Mouse (Mus musculus) right cerebral cortex, adult 2 months (tissue): ENCODE measurements around the gene Cd80.
"Not testable (repeated sequence)": the region's sequence is repeated elsewhere in the genome, so short reads cannot be mapped to it uniquely, and the experiment has no call there.

Experiments used
- DNase-seq, 2 experiments: peaks; one replicate each; pipeline ENCODE4 v3.0.0; 2021 to 2022; ENCODE audit warnings: low spot score in 2 of 2

Cd80 gene

DNA sequence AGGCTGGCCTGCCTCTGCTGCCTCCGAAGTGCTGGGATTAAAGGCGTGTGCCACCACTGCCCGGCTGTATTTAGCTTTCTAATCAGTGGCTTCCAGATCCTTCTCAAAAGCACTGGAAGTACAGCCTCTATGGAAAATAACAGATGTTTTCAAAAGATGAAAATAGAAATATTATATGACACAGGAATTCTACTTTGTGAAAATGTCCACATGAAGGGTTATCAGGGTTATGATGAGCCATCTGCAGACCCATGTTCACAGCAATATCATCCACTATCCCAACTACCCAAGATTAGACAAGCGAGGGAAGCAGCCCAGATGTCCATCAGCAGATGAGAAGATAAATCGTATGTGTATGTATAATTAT, 17.1 kb downstream of the Cd80 start:
- no peak for DNase-seq

- DNase-seq: no peak
Observed at GRCm38 (mm10) chr16:38473661-38474060, 18.3 kb downstream of the Cd80 start.

DNA sequence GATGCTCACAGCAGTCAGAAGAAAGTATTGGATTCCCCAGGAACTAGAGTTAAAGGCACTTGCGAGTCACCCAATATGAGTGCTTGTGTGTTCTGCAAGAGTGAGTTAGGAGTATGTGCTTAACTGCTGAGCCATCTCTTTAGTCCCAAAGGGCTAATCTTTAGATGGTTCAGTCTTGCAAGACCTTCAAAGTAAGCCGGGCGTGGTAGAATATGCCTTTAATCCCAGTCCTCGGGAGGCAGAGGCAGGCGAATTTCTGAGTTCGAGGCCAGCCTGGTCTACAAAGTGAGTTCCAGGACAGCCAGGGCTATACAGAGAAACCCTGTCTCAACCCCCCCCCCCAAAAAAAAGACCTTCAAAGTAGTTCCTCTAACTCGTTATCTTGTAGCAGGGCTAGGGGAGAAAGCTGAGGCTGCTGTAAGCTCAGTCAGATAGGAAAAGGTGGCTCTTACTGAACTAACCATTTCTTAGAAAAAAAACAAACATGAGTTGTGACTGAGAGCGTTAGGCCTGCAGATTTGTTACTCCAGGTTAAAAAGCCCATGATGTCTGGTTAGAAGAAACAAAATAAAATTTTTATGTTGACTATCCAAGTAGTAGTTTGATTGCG, 19.4 kb downstream of the Cd80 start:
- no peak for DNase-seq

GRCm38 (mm10) chr16:38475681-38476311, 20.4 kb downstream of the Cd80 start:
- no peak for DNase-seq

GRCm38 (mm10) chr16:38476312-38477240, 21.2 kb downstream of the Cd80 start:
- peak; percentile 31 to 58 for DNase-seq

- not testable (repeated sequence) for DNase-seq
Observed at GRCm38 (mm10) chr16:38477241-38477608, 21.9 kb downstream of the Cd80 start.

DNA sequence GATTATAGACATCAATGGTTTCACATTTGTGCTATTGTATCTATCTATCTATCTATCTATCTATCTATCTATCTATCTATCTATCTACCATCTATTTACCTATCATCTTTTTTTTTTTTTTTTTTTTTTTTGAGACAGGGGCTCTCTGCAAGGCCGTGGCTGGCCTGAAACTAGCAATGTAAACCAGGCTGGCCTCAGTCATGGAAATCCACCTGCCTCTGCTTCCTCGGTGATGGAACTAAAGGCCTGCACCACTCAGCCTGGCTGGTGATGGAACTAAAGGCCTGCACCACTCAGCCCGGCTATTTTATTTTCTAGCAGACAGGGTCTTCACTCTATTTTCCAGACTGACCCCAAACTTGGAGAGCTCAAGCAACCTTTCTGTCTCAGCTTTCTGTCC, 22.9 kb downstream of the Cd80 start:
- DNase-seq: no peak

DNA sequence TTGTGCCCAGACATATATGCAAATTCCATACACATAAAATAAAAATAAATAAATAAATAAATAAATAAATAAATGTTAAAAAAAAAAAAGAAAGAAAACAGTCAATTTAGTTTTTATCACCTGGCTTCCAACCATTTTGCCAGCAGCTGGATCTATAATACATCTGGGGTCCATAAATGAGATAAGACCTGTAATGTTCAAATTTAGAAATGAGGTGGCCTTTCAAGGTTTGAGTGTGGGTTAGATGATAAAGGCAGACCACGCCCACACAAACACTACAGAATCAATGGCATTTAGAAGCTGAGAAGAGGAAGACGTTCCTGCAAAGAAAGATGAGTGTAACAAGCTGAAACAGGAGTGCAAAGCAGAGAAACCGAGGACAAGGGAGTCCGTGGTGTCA, 26.0 kb downstream of the Cd80 start:
- DNase-seq: no peak

GRCm38 (mm10) chr16:38482780-38483562, 27.6 kb downstream of the Cd80 start:
- no peak for DNase-seq

DNA sequence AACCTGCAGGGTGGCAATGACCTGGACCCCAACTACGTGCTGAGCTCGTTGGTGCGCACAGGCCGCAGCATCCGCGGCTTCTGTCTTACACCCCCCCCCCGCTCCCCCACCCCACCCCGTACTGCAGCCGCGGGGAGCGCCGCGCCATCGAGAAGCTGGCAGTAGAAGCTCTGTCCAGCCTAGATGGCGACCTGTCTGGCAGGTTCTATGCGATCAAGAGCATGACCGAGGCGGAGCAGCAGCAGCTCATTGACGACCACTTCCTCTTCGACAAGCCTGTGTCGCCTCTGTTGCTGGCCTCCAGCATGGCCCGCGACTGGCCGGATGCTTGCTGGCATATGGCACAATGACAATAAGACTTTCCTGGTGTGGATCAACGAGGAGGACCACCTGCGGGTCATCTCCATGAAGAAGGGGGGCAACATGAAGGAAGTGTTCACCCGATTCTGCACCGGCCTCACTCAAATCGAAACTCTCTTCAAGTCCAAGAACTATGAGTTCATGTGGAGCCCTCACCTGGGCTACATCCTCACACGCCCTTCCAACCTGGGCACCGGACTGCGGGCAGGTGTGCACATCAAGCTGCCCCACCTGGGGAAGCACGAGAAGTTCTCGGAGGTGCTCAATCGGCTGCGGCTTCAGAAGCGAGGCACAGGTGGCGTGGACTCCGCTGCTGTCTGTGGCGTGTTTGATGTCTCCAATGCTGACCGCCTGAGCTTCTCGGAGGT, 28.4 kb downstream of the Cd80 start:
- no peak for DNase-seq

DNA sequence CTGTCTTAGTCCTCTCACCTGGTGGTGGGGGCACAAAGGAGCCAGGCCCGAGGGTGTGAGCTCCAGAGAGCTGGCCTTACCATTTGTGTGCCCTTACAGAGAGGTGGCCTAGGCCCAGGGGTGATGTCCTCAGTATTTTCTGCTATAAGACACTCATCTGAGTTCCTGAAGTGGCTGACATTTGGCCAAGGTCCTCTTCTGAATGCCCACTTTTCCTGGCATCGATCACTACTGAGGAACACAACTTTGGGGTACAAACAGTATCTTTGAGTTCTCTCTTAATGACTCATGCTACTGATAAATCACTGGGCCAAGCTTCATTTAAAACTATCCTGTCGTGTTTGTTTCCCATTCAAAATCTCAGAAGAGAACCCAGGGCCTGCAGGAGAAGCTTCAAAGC, 37.2 kb downstream of the Cd80 start:
- no peak for DNase-seq

- no peak for DNase-seq
Observed at GRCm38 (mm10) chr16:38493890-38494289, 38.5 kb downstream of the Cd80 start.

DNA sequence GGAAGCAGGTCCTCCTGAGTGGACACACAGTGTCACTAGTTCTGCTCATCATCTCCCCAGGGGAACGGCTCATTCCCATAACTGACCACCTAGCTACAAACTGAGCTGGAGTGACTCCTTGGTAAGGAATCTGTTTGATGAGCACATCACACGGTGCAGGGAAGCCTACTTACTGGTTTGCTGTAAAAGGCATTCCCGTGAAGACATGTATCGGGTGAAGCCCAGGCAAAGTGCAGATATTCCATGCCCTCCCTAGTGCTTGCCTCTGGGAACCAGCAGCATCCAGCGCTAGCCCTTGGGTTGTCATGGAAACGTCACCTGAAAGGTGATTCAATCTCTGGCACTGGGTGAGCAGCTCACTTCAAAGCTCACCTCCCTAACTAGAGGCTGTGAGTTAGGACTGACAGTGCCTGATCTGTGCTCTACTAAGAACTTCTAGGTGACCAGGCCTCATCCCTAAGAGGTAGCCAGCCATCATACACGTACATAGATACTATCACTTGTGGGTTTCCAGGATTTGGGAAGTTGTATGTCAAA, 41.3 kb downstream of the Cd80 start:
- DNase-seq: no peak

DNA sequence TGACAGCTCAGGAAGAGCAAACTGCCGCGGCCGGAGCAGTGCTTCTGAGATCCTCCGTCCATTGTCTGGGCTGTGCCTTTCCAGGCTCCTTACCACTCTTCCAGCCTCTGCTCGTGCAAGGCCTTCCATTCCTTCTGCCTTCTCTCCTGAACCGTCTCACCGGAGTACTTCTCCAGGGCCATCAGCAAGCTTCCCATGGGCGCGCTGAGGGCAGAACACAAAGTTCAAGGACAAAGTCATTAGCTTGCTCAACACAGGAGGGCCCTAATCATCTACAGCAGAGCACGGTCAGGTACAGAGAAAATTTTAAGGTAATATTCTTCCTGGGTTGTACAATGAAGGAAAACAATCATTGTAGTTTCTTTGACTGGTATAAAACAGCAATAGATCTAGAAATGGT, 47.1 kb downstream of the Cd80 start:
- DNase-seq: no peak

- no peak for DNase-seq
Observed at GRCm38 (mm10) chr16:38503528-38503927, 48.2 kb downstream of the Cd80 start.

DNA sequence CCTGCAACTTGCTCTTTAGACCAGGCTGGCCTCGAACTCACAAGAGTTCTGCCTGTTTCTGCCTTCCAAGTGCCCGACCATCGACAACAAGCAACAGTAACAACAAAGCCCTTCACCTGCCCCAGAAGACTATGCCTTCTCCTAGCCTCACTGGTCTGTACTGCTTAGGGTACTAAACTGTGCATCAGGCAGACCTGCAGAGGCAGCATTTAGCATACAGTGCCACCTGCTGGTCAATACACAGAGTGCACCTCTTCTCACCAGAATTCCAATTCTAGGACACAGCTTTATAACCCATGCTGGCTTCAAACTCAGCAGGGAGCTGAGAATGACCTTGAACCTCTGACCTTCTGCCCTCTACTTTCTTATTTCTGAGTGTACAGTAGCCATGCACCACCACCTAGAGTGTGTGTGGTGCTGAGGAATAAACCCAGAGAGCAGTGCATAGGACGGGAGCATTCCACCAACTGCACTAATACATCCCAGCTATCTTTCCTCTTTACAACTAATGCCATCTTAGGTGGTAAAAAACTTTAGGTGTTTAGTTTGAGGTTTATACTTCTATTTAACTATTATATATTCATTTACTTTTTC, 50.8 kb downstream of the Cd80 start:
- peak; percentile 74 to 79 for DNase-seq

GRCm38 (mm10) chr16:38510846-38511245, 55.5 kb downstream of the Cd80 start:
- DNase-seq: no peak

GRCm38 (mm10) chr16:38519140-38519539, 63.8 kb downstream of the Cd80 start:
- DNase-seq: no peak

- DNase-seq: no peak
Observed at GRCm38 (mm10) chr16:38521211-38521987, 66.0 kb downstream of the Cd80 start.
